Mouse (Mus musculus) heart, postnatal 14 days (tissue): ENCODE measurements around the gene Scin. TPM values are rescaled to one million over a fixed set of nuclear protein-coding genes. Genes with fewer than 3 reads are reported as not detected.
A peak's percentile ranks its signal among the peaks of the same experiment; 100 is the strongest.
"Not testable (repeated sequence)": the region's sequence is repeated elsewhere in the genome, so short reads cannot be mapped to it uniquely, and the experiment has no call there.

ENCODE experiments used
- DNase-seq, 2 experiments: peaks; one replicate each; pipeline ENCODE4 v3.0.0; 2021 to 2022
- intact Hi-C: fragments of 180-260 bp; cut with DNase I; formaldehyde crosslinking; loops from one replicate; pipeline ENCODE4 v1.15.1; 2025
- long read RNA-seq, 2 experiments: library from polyadenylated mRNA; stranded (forward); transcript quantifications; one replicate each; pipeline ENCODE4 v2.0.0; 2021
- total RNA-seq, 2 experiments: library from RNA; stranded (reverse); gene quantifications; 2 replicates each; pipeline ENCODE4 v1.2.3; 2021

The Scin gene
- 1 to 10 TPM in 1 of 2 experiments, under 1 TPM in 1; 0.84 to 1.1 TPM for total RNA-seq
- long read RNA-seq, experiment 1, result 0 reads
- long read RNA-seq, experiment 2, partial matches to known transcripts, result 0 of 4 reads
- long read RNA-seq, experiment 2, other reads (novel, unspliced or antisense), result 2 of 4 reads

- peak; percentile 9 to 19 for DNase-seq
- intact Hi-C loops, result no loop called here
These were observed at the start of gene Scin for GRCm38 (mm10) chr12:40133573-40134271. Scin (minus strand) TSS chr12:40134228.

- peak; percentile 34 to 56 for DNase-seq
- intact Hi-C loops, result no loop called here
These were observed 43.1 kb upstream of the Scin start for GRCm38 (mm10) chr12:40177089-40177488.

GRCm38 (mm10) chr12:40176158-40176557 is 42.1 kb upstream of the Scin start:
- no peak for DNase-seq
- intact Hi-C loops, result no loop called here

GRCm38 (mm10) chr12:40175171-40175570 is 41.1 kb upstream of the Scin start:
- DNase-seq, intact Hi-C loops: not testable (repeated sequence)

GRCm38 (mm10) chr12:40171637-40172036 is 37.6 kb upstream of the Scin start:
- DNase-seq, result no peak
- intact Hi-C loops, result no loop called here

- DNase-seq, result no peak
- intact Hi-C loops, result loop anchor here (10.0 kb wide), 1 partner anchor 505 kb away; no protein-coding TSS in a partner anchor
These were observed 35.6 kb upstream of the Scin start for GRCm38 (mm10) chr12:40169675-40170074.

GRCm38 (mm10) chr12:40164621-40165020 is 30.6 kb upstream of the Scin start:
- intact Hi-C loops, result loop anchor here (1.0 to 10.0 kb wide), 3 partner anchors 82 to 654 kb away; no protein-coding TSS in a partner anchor
- no peak for DNase-seq

GRCm38 (mm10) chr12:40160777-40161176 is 26.7 kb upstream of the Scin start:
- DNase-seq, result no peak
- intact Hi-C loops, result loop anchor here (10.0 kb wide), 1 partner anchor 496 kb away; no protein-coding TSS in a partner anchor

- intact Hi-C loops, result no loop called here
- no peak for DNase-seq
These were observed 20.2 kb upstream of the Scin start for GRCm38 (mm10) chr12:40154188-40154587.

- DNase-seq, result no peak
- intact Hi-C loops, result no loop called here
These were observed 18.5 kb upstream of the Scin start for GRCm38 (mm10) chr12:40152353-40153069.

GRCm38 (mm10) chr12:40147319-40147718 is 13.3 kb upstream of the Scin start:
- intact Hi-C loops, result no loop called here
- DNase-seq, result no peak

- intact Hi-C loops, result no loop called here
- no peak for DNase-seq
These were observed 12.5 kb upstream of the Scin start for GRCm38 (mm10) chr12:40146510-40146909.

- no peak for DNase-seq
These were observed 6.7 kb upstream of the Scin start for GRCm38 (mm10) chr12:40140706-40141105.

GRCm38 (mm10) chr12:40139484-40140245 is 5.6 kb upstream of the Scin start:
- no peak for DNase-seq
- intact Hi-C loops, result no loop called here

More at GRCm38 (mm10) chr12:40140706-40141105, 6.7 kb upstream of the Scin start:
- intact Hi-C loops, result no loop called here

- DNase-seq, result no peak
- intact Hi-C loops, result no loop called here
These were observed 501 bp upstream of the Scin start for GRCm38 (mm10) chr12:40134529-40134928.

GRCm38 (mm10) chr12:40133194-40133572 is 845 bp downstream of the Scin start:
- no peak for DNase-seq
- intact Hi-C loops, result no loop called here

GRCm38 (mm10) chr12:40118872-40119271 is 15.2 kb downstream of the Scin start:
- DNase-seq, result no peak
- intact Hi-C loops, result no loop called here

GRCm38 (mm10) chr12:40117045-40117444 is 17.0 kb downstream of the Scin start:
- intact Hi-C loops, result no loop called here
- no peak for DNase-seq

- intact Hi-C loops, result no loop called here
- DNase-seq, result no peak
These were observed 17.8 kb downstream of the Scin start for GRCm38 (mm10) chr12:40116214-40116613.

GRCm38 (mm10) chr12:40114883-40115282 is 19.1 kb downstream of the Scin start:
- no peak for DNase-seq
- intact Hi-C loops, result no loop called here

GRCm38 (mm10) chr12:40114020-40114419 is 20.0 kb downstream of the Scin start:
- no peak for DNase-seq
- intact Hi-C loops, result no loop called here
